Mouse (Mus musculus): Measurements from ENCODE around the gene Nr2f2.
A peak's percentile ranks its signal among the peaks of the same experiment; 100 is the strongest.

Gene Nr2f2

GRCm38 (mm10) chr7:70365401-70365811 is 1.1 kb downstream of the Nr2f2 start:
- no peak for ATAC-seq (ENCODE audit: low TSS enrichment)

- 0 out of 2 replicates have a peak, but pooled peaks have one; percentile 53 for ATAC-seq (ENCODE audit: low TSS enrichment)
These were observed 1.7 kb downstream of the Nr2f2 start for GRCm38 (mm10) chr7:70364798-70365197.

GRCm38 (mm10) chr7:70363351-70363750 is 3.2 kb downstream of the Nr2f2 start:
- no peak for ATAC-seq (ENCODE audit: low TSS enrichment)

GRCm38 (mm10) chr7:70362526-70363170 is 3.9 kb downstream of the Nr2f2 start:
- no peak for ATAC-seq (ENCODE audit: low TSS enrichment)

GRCm38 (mm10) chr7:70361383-70362364 is 4.9 kb downstream of the Nr2f2 start:
- ATAC-seq (ENCODE audit: low TSS enrichment): peak; percentile 68

GRCm38 (mm10) chr7:70360611-70361382 is 5.7 kb downstream of the Nr2f2 start:
- ATAC-seq (ENCODE audit: low TSS enrichment): no peak

GRCm38 (mm10) chr7:70359791-70360581 is 6.5 kb downstream of the Nr2f2 start:
- ATAC-seq (ENCODE audit: low TSS enrichment): no peak

- ATAC-seq (ENCODE audit: low TSS enrichment): peak; percentile 18; the same call in 1 of the 2 replicates
These were observed 7.5 kb downstream of the Nr2f2 start for GRCm38 (mm10) chr7:70358848-70359591.

- no peak for ATAC-seq (ENCODE audit: low TSS enrichment)
These were observed 8.3 kb downstream of the Nr2f2 start for GRCm38 (mm10) chr7:70358020-70358847.

- no peak for ATAC-seq (ENCODE audit: low TSS enrichment)
These were observed 9.0 kb downstream of the Nr2f2 start for GRCm38 (mm10) chr7:70357516-70358019.

GRCm38 (mm10) chr7:70356691-70357515 is 9.6 kb downstream of the Nr2f2 start:
- ATAC-seq (ENCODE audit: low TSS enrichment): no peak

GRCm38 (mm10) chr7:70355691-70356568 is 10.6 kb downstream of the Nr2f2 start:
- ATAC-seq (ENCODE audit: low TSS enrichment): no peak

- ATAC-seq (ENCODE audit: low TSS enrichment): no peak
These were observed 11.2 kb downstream of the Nr2f2 start for GRCm38 (mm10) chr7:70355357-70355620.

GRCm38 (mm10) chr7:70354606-70355356 is 11.8 kb downstream of the Nr2f2 start:
- ATAC-seq (ENCODE audit: low TSS enrichment): no peak

- no peak for ATAC-seq (ENCODE audit: low TSS enrichment)
These were observed 13.4 kb downstream of the Nr2f2 start for GRCm38 (mm10) chr7:70353151-70353550.

GRCm38 (mm10) chr7:70352617-70353016 is 13.9 kb downstream of the Nr2f2 start:
- ATAC-seq (ENCODE audit: low TSS enrichment): no peak

GRCm38 (mm10) chr7:70351981-70352560 is 14.5 kb downstream of the Nr2f2 start:
- no peak for ATAC-seq (ENCODE audit: low TSS enrichment)
